Mouse (Mus musculus): Measurements from ENCODE around the gene Jtb. TPM values are rescaled to one million over a fixed set of nuclear protein-coding genes. Genes with fewer than 3 reads are reported as not detected.
A peak's percentile ranks its signal among the peaks of the same experiment; 100 is the strongest.

Gene Jtb
- total and polyA plus RNA-seq, 2 experiments, result 44.9 to 77.0 TPM

GRCm38 (mm10) chr3:90220088-90220487, 11.3 kb upstream of the Jtb start:
- peak overlapping the region; percentile 75; the same call in 1 of the 2 replicates for H3K4me3 ChIP-seq (ENCODE audit: insufficient read depth, low read depth, low read length)

GRCm38 (mm10) chr3:90220531-90220951, 10.9 kb upstream of the Jtb start:
- peak overlapping the region; percentile 75 for H3K4me3 ChIP-seq (ENCODE audit: insufficient read depth, low read depth, low read length)
- under 1% methylated on average over 19 of the region's 20 CpGs for WGBS
- peak; percentile 63 for DNase-seq (ENCODE audit: extremely low read depth, low read depth, low spot score)

More at GRCm38 (mm10) chr3:90220088-90220487, 11.3 kb upstream of the Jtb start:
- no peaks in the 10 kb centered on the region for H3K36me3 ChIP-seq (ENCODE audit: control insufficient read depth, insufficient read depth, low read length)
- H3K27ac ChIP-seq (replicated peaks; ENCODE audit: insufficient read depth, low read depth, low read length), result peak overlapping the region; percentile 83
- TF ChIP-seq POLR2A (IDR thresholded peaks at IDR 0.05; ENCODE audit: extremely low read depth, insufficient read depth, low read length) (no peak), CTCF (IDR thresholded peaks at IDR 0.05; ENCODE audit: low read depth, low read length) (no peak)
- no peaks in the 10 kb centered on the region for H3K27me3 ChIP-seq (ENCODE audit: control insufficient read depth, insufficient read depth, low read length)
- peak; percentile 72 for DNase-seq (ENCODE audit: extremely low read depth, low read depth, low spot score)
- no peaks in the 10 kb centered on the region for H3K79me2 ChIP-seq (ENCODE audit: control insufficient read depth, insufficient read depth, low read length)
- H3K9ac ChIP-seq (ENCODE audit: low read depth, low read length), result peak overlapping the region; percentile 56
- H3K4me1 ChIP-seq (ENCODE audit: control insufficient read depth, insufficient read depth, low read length), result peaks cover 6% of the 10 kb centered on the region
- 3% methylated on average over 6 of the region's 6 CpGs for WGBS

GRCm38 (mm10) chr3:90221123-90221522, 10.3 kb upstream of the Jtb start:
- 31% methylated on average over 5 of the region's 5 CpGs for WGBS
- H3K9ac ChIP-seq (ENCODE audit: low read depth, low read length), result no peak overlapping the region
- no peaks in the 10 kb centered on the region for H3K27me3 ChIP-seq (ENCODE audit: control insufficient read depth, insufficient read depth, low read length)
- DNase-seq (ENCODE audit: extremely low read depth, low read depth, low spot score), result no peak
- no peak for TF ChIP-seq POLR2A (IDR thresholded peaks at IDR 0.05; ENCODE audit: extremely low read depth, insufficient read depth, low read length)
- TF ChIP-seq CTCF (IDR thresholded peaks at IDR 0.05; ENCODE audit: low read depth, low read length), result no peak
- H3K4me1 ChIP-seq (ENCODE audit: control insufficient read depth, insufficient read depth, low read length), result peaks cover 6% of the 10 kb centered on the region
- no peaks in the 10 kb centered on the region for H3K36me3 ChIP-seq (ENCODE audit: control insufficient read depth, insufficient read depth, low read length)
- no peak overlapping the region for H3K27ac ChIP-seq (replicated peaks; ENCODE audit: insufficient read depth, low read depth, low read length)
- no peaks in the 10 kb centered on the region for H3K79me2 ChIP-seq (ENCODE audit: control insufficient read depth, insufficient read depth, low read length)
- no peak overlapping the region for H3K4me3 ChIP-seq (ENCODE audit: insufficient read depth, low read depth, low read length)

More at GRCm38 (mm10) chr3:90220531-90220951, 10.9 kb upstream of the Jtb start:
- TF ChIP-seq CTCF (IDR thresholded peaks at IDR 0.05; ENCODE audit: low read depth, low read length) (no peak), POLR2A (IDR thresholded peaks at IDR 0.05; ENCODE audit: extremely low read depth, insufficient read depth, low read length) (peak; percentile 49; the same call in 1 of the 2 replicates)
- H3K27ac ChIP-seq (replicated peaks; ENCODE audit: insufficient read depth, low read depth, low read length), result peak overlapping the region; percentile 83
- H3K79me2 ChIP-seq (ENCODE audit: control insufficient read depth, insufficient read depth, low read length), result no peaks in the 10 kb centered on the region
- H3K27me3 ChIP-seq (ENCODE audit: control insufficient read depth, insufficient read depth, low read length), result no peaks in the 10 kb centered on the region
- no peaks in the 10 kb centered on the region for H3K36me3 ChIP-seq (ENCODE audit: control insufficient read depth, insufficient read depth, low read length)
- peaks cover 6% of the 10 kb centered on the region for H3K4me1 ChIP-seq (ENCODE audit: control insufficient read depth, insufficient read depth, low read length)
- H3K9ac ChIP-seq (ENCODE audit: low read depth, low read length), result peak overlapping the region; percentile 76

- WGBS, result 66% methylated on average over 4 of the region's 4 CpGs
- no peak overlapping the region for H3K4me3 ChIP-seq (ENCODE audit: insufficient read depth, low read depth, low read length)
These were observed 8.9 kb upstream of the Jtb start for GRCm38 (mm10) chr3:90222455-90222854.

GRCm38 (mm10) chr3:90222941-90223340, 8.5 kb upstream of the Jtb start:
- 79% methylated on average over 3 of the region's 3 CpGs for WGBS
- no peaks in the 10 kb centered on the region for H3K27me3 ChIP-seq (ENCODE audit: control insufficient read depth, insufficient read depth, low read length)
- H3K36me3 ChIP-seq (ENCODE audit: control insufficient read depth, insufficient read depth, low read length), result no peaks in the 10 kb centered on the region
- TF ChIP-seq CTCF (IDR thresholded peaks at IDR 0.05; ENCODE audit: low read depth, low read length) (no peak), POLR2A (IDR thresholded peaks at IDR 0.05; ENCODE audit: extremely low read depth, insufficient read depth, low read length) (no peak)
- H3K79me2 ChIP-seq (ENCODE audit: control insufficient read depth, insufficient read depth, low read length), result no peaks in the 10 kb centered on the region
- no peak for DNase-seq (ENCODE audit: extremely low read depth, low read depth, low spot score)
- H3K4me1 ChIP-seq (ENCODE audit: control insufficient read depth, insufficient read depth, low read length), result peaks cover 6% of the 10 kb centered on the region
- no peak overlapping the region for H3K4me3 ChIP-seq (ENCODE audit: insufficient read depth, low read depth, low read length)
- no peak overlapping the region for H3K9ac ChIP-seq (ENCODE audit: low read depth, low read length)
- peak overlapping the region; percentile 6; the same call in 1 of the 2 replicates for H3K27ac ChIP-seq (replicated peaks; ENCODE audit: insufficient read depth, low read depth, low read length)

More at GRCm38 (mm10) chr3:90222455-90222854, 8.9 kb upstream of the Jtb start:
- no peaks in the 10 kb centered on the region for H3K27me3 ChIP-seq (ENCODE audit: control insufficient read depth, insufficient read depth, low read length)
- H3K36me3 ChIP-seq (ENCODE audit: control insufficient read depth, insufficient read depth, low read length), result no peaks in the 10 kb centered on the region
- H3K9ac ChIP-seq (ENCODE audit: low read depth, low read length), result no peak overlapping the region
- TF ChIP-seq POLR2A (IDR thresholded peaks at IDR 0.05; ENCODE audit: extremely low read depth, insufficient read depth, low read length) (no peak), CTCF (IDR thresholded peaks at IDR 0.05; ENCODE audit: low read depth, low read length) (no peak)
- no peak overlapping the region for H3K27ac ChIP-seq (replicated peaks; ENCODE audit: insufficient read depth, low read depth, low read length)
- H3K4me1 ChIP-seq (ENCODE audit: control insufficient read depth, insufficient read depth, low read length), result peaks cover 6% of the 10 kb centered on the region
- no peak for DNase-seq (ENCODE audit: extremely low read depth, low read depth, low spot score)
- H3K79me2 ChIP-seq (ENCODE audit: control insufficient read depth, insufficient read depth, low read length), result no peaks in the 10 kb centered on the region

GRCm38 (mm10) chr3:90224331-90224730, 7.1 kb upstream of the Jtb start:
- DNase-seq (ENCODE audit: extremely low read depth, low read depth, low spot score), result no peak
- Histone ChIP-seq H3K27ac (replicated peaks; ENCODE audit: insufficient read depth, low read depth, low read length) (no peak overlapping the region), H3K9ac (ENCODE audit: low read depth, low read length) (no peak overlapping the region), H3K4me1 (ENCODE audit: control insufficient read depth, insufficient read depth, low read length) (peaks cover 6% of the 10 kb centered on the region), H3K79me2 (ENCODE audit: control insufficient read depth, insufficient read depth, low read length) (no peaks in the 10 kb centered on the region), H3K36me3 (ENCODE audit: control insufficient read depth, insufficient read depth, low read length) (no peaks in the 10 kb centered on the region), H3K4me3 (ENCODE audit: insufficient read depth, low read depth, low read length) (no peak overlapping the region), H3K27me3 (ENCODE audit: control insufficient read depth, insufficient read depth, low read length) (no peaks in the 10 kb centered on the region)
- no peak for TF ChIP-seq CTCF (IDR thresholded peaks at IDR 0.05; ENCODE audit: low read depth, low read length)
- TF ChIP-seq POLR2A (IDR thresholded peaks at IDR 0.05; ENCODE audit: extremely low read depth, insufficient read depth, low read length), result no peak
- WGBS, result 90% methylated on average over 8 of the region's 10 CpGs
